Mouse (Mus musculus) kidney, adult 2 months (tissue): ENCODE data around the gene Nfib.

ENCODE experiments used
- CTCF ChIP-seq: fragments of 200-500 bp; conservative IDR thresholded peaks from 2 replicates; pipeline ENCODE4 v1.5.1; 2011; ENCODE audit warnings: low read depth, mild to moderate bottlenecking, control low read depth, low read length, moderate library complexity, mixed read lengths; ENCODE audit not compliant: insufficient read depth, insufficient read length
- POLR2A ChIP-seq: fragments of 200-500 bp; IDR thresholded peaks from one replicate; pipeline ENCODE4 v1.6.1; 2011; ENCODE audit warnings: low read depth, low read length, control low read depth

GRCm38 (mm10) chr4:82607266-82607665, 98.3 kb downstream of the Nfib start:
- TF ChIP-seq CTCF (no peak), POLR2A (no peak)
